Mouse (Mus musculus) midbrain, embryonic 16.5 days (tissue): ENCODE data around the gene Rad9a. TPM values are rescaled to one million over a fixed set of nuclear protein-coding genes. Genes with fewer than 3 reads are reported as not detected.

Experiments used
- ATAC-seq: fragments of 200-750 bp; cut with Nextera tagmentation; 2 replicates; pipeline ENCODE4 v1.8.0; 2017; ENCODE audit warnings: moderate TSS enrichment
- H3K27ac ChIP-seq: fragments of 300-500 bp; sonication (generic); 2 replicates; pipeline ENCODE4 v1.5.1; 2014; ENCODE audit warnings: mild to moderate bottlenecking, low read length, mixed read lengths
- H3K27me3 ChIP-seq: fragments of 300-500 bp; sonication (generic); 2 replicates; pipeline ENCODE4 v1.6.1; 2014; ENCODE audit warnings: low read depth, low read length, mixed read lengths; ENCODE audit not compliant: control insufficient read depth, insufficient read depth
- H3K36me3 ChIP-seq: fragments of 300-500 bp; sonication (generic); 2 replicates; pipeline ENCODE4 v1.6.1; 2014; ENCODE audit warnings: mild to moderate bottlenecking, low read length, moderate library complexity, mixed read lengths; ENCODE audit not compliant: control insufficient read depth, insufficient read depth
- H3K4me1 ChIP-seq: fragments of 300-500 bp; sonication (generic); 2 replicates; pipeline ENCODE4 v1.6.1; 2014; ENCODE audit warnings: mild to moderate bottlenecking, low read length, mixed read lengths; ENCODE audit not compliant: control insufficient read depth, insufficient read depth
- H3K4me2 ChIP-seq: fragments of 300-500 bp; sonication (generic); 2 replicates; pipeline ENCODE4 v1.6.1; 2014; ENCODE audit warnings: mild to moderate bottlenecking, low read length, mixed read lengths
- H3K4me3 ChIP-seq: fragments of 300-500 bp; sonication (generic); 2 replicates; pipeline ENCODE4 v1.5.1; 2014; ENCODE audit warnings: low read depth, mild to moderate bottlenecking, low read length, moderate library complexity, mixed read lengths
- H3K9ac ChIP-seq: fragments of 300-500 bp; sonication (generic); 2 replicates; pipeline ENCODE4 v1.6.1; 2014; ENCODE audit warnings: low read depth, low read length, mixed read lengths
- H3K9me3 ChIP-seq: fragments of 300-500 bp; sonication (generic); replicated peaks from 2 replicates; pipeline ENCODE4 v1.6.1; 2014; ENCODE audit warnings: mild to moderate bottlenecking, low read length, mixed read lengths; ENCODE audit not compliant: control insufficient read depth, poor library complexity, severe bottlenecking
- WGBS: fragments of 180-500 bp; shearing (Covaris S2); extraction: QIAGEN DNeasy Blood & Tissue Kit; methylation state at CpG from one replicate; pipeline ENCODE4 v1.1.7; 2014; 5-methylcytosine and 5-hydroxymethylcytosine counted together
- polyA plus RNA-seq: library from polyadenylated mRNA; unstranded; fragments of >200 nt; fragmentation: Nextera tagmentation; extraction: Ambion mirVana; gene quantifications from 2 replicates; pipeline ENCODE4 v1.2.1, GENCODE M21; 2015

Rad9a gene
- polyA plus RNA-seq, 1 experiment from 2014 or later = 25.0 TPM

DNA sequence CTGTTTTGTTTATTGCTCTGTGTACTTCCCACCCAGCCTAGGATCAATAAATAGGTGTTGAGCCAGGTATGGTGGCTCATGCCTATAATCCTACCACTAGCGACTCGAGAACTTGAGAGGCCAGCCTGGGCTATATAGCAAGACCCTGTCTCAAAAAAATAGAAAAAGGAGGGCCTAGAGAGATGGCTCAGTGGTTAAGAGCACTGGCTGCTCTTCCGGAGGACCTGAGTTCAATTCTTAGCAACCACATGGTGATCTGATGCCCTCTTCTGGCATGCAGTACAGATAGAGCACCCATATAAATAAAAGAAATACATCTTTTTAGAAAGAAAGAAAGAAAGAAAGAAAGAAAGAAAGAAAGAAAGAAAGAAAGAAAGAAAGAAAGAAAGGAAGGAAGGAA, 1.7 kb upstream of the Rad9a start:
- no peak overlapping the region for H3K4me3 ChIP-seq
- H3K27ac ChIP-seq = no peak overlapping the region
- WGBS = 72% methylated on average over 3 of the region's 3 CpGs
- no peak for ATAC-seq
- H3K9me3 ChIP-seq = no peaks in the 10 kb centered on the region
- peaks cover 23% of the 10 kb centered on the region for H3K4me1 ChIP-seq
- H3K36me3 ChIP-seq = no peaks in the 10 kb centered on the region
- no peak overlapping the region for H3K4me2 ChIP-seq
- H3K27me3 ChIP-seq = peaks cover 2% of the 10 kb centered on the region
- H3K9ac ChIP-seq = no peak overlapping the region

DNA sequence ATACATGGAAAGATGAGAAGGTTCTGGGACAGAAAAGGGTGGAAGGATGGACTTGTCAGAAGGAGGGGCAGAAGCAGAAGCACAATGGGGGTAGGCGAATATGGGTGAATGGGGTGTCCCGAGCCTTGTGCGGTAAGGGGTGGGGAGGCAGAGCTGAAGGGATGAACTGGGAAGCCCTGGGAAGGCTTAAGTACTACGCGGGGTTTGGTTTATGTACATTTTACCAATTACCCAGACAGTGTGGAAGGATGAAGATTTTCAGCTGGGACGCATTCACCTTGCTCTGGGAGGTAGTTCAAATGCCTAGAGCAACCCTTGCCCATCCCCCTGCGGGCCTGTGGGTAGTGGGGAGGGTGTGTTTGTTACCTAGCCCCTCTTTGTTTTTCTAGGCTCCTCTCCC, 687 bp upstream of the Rad9a start:
- H3K4me1 ChIP-seq = peaks cover 23% of the 10 kb centered on the region
- no peaks in the 10 kb centered on the region for H3K9me3 ChIP-seq
- H3K4me3 ChIP-seq = peak overlapping the region; percentile 57
- H3K36me3 ChIP-seq = 0 out of 2 replicates have a peak, but pooled peaks cover 2% of the 10 kb centered on the region
- H3K27me3 ChIP-seq = peaks cover 2% of the 10 kb centered on the region
- H3K9ac ChIP-seq = peak overlapping the region; percentile 85
- H3K27ac ChIP-seq = peak overlapping the region; percentile 70; the same call in 1 of the 2 replicates
- 23% methylated on average over 7 of the region's 7 CpGs for WGBS
- H3K4me2 ChIP-seq = peak overlapping the region; percentile 97
- peak; percentile 34 for ATAC-seq

DNA sequence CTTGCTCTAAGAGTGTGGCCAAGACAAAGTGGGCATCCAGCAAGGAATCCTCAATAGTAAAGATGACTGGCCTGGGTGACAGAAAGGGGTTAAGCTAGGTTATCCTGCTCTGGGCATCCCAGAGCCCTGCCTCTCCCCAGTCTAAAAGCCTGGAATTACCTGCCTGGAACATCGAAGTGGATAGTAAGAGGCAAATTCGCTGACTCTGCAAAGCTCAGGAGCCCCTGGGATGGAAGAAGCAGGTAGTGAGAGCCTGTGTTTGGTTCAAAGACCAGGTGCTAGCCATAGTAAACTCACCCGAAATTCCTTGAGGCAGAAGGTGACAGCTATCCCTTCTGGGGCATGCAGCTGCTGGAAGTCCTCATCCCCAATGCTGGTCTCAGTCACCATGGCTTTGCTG, 4.3 kb downstream of the Rad9a start:
- 66% methylated on average over 3 of the region's 3 CpGs for WGBS
- peaks cover 20% of the 10 kb centered on the region for H3K36me3 ChIP-seq
- no peak overlapping the region for H3K4me3 ChIP-seq
- H3K4me2 ChIP-seq = no peak overlapping the region
- H3K9me3 ChIP-seq = no peaks in the 10 kb centered on the region
- no peak overlapping the region for H3K27ac ChIP-seq
- H3K4me1 ChIP-seq = peaks cover 28% of the 10 kb centered on the region
- no peak overlapping the region for H3K9ac ChIP-seq
- H3K27me3 ChIP-seq = no peaks in the 10 kb centered on the region
- ATAC-seq = no peak

DNA sequence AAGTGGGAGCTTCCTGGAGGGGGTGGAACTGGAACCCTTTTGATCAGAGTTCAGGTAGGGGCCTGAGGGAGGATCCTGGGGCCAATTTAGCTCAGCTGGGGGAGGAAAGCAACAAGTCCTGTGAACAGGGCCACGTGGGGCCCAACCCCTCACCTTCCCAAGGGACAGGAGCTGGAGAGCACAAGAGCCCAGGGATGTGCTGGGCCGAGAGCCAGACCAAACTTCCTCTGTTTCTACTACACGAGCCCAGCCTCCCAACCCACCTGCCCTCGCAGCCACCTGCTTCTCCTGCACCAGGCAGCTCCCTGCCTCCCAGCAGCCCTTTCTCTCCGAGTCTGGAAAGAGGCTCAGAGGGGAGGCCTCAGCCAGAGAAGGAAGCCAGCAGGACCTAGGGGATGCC, 4.9 kb downstream of the Rad9a start:
- Histone ChIP-seq H3K9ac (no peak overlapping the region), H3K4me2 (no peak overlapping the region), H3K4me1 (peaks cover 24% of the 10 kb centered on the region), H3K27ac (no peak overlapping the region), H3K9me3 (no peaks in the 10 kb centered on the region), H3K27me3 (no peaks in the 10 kb centered on the region), H3K4me3 (no peak overlapping the region), H3K36me3 (peaks cover 20% of the 10 kb centered on the region)
- no peak for ATAC-seq
- 68% methylated on average over 5 of the region's 5 CpGs for WGBS

DNA sequence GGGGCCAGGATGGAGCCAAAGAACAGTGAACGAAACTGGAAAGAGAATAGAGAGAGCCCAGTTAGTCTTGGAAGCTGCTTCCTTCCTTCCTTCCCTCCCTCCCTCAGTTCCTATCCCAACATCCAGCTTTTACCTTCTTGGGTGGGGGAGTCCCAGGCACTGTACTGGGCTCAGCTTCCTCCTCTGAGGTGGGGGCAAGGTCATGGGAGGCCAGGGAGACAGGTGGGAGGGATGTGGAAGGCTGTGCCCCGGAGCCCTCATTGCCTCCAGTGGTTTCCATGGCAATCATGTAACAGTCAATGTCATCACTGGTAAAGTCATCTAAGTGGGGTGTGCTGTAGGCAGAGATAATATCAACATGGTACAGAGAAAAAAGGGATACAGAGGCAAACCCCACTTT, 5.4 kb downstream of the Rad9a start:
- peaks cover 20% of the 10 kb centered on the region for H3K36me3 ChIP-seq
- H3K4me3 ChIP-seq = no peak overlapping the region
- H3K4me2 ChIP-seq = no peak overlapping the region
- no peaks in the 10 kb centered on the region for H3K9me3 ChIP-seq
- H3K4me1 ChIP-seq = peaks cover 25% of the 10 kb centered on the region
- no peak for ATAC-seq
- no peak overlapping the region for H3K9ac ChIP-seq
- H3K27ac ChIP-seq = no peak overlapping the region
- 81% methylated on average over 2 of the region's 2 CpGs for WGBS
- no peaks in the 10 kb centered on the region for H3K27me3 ChIP-seq

DNA sequence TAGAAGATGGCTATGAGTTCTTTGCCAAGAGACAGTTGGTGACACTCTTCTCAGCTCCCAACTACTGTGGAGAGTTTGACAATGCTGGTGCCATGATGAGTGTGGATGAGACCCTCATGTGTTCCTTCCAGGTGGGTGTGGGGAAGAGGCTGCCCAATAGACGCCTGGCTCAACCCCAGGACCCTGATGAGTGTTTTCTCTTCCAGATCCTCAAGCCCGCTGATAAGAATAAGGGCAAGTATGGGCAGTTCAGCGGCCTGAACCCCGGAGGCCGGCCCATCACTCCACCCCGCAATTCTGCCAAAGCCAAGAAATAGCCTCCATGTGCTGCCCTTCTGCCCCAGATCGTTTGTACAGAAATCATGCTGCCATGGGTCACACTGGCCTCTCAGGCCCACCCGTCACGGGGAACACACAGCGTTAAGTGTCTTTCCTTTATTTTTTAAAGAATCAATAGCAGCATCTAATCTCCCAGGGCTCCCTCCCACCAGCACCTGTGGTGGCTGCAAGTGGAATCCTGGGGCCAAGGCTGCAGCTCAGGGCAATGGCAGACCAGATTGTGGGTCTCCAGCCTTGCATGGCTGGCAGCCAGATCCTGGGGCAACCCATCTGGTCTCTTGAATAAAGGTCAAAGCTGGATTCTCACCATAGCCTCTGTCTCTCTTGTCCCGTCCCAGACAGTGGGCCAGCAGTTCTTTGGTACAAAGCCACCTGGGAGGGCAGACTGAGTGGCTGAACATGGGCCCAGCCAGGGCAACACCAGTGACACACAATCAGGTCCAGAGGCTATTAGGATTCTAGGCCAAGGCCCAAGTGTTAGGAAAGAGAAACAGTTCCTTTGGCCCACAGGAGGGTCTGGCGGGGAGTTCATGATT, 6.4 kb downstream of the Rad9a start:
- ATAC-seq = no peak
- H3K4me1 ChIP-seq = peaks cover 14% of the 10 kb centered on the region
- H3K27me3 ChIP-seq = no peaks in the 10 kb centered on the region
- H3K4me2 ChIP-seq = no peak overlapping the region
- H3K27ac ChIP-seq = no peak overlapping the region
- no peaks in the 10 kb centered on the region for H3K9me3 ChIP-seq
- no peak overlapping the region for H3K9ac ChIP-seq
- WGBS = 79% methylated on average over 12 of the region's 12 CpGs
- H3K4me3 ChIP-seq = no peak overlapping the region
- peaks cover 20% of the 10 kb centered on the region for H3K36me3 ChIP-seq

DNA sequence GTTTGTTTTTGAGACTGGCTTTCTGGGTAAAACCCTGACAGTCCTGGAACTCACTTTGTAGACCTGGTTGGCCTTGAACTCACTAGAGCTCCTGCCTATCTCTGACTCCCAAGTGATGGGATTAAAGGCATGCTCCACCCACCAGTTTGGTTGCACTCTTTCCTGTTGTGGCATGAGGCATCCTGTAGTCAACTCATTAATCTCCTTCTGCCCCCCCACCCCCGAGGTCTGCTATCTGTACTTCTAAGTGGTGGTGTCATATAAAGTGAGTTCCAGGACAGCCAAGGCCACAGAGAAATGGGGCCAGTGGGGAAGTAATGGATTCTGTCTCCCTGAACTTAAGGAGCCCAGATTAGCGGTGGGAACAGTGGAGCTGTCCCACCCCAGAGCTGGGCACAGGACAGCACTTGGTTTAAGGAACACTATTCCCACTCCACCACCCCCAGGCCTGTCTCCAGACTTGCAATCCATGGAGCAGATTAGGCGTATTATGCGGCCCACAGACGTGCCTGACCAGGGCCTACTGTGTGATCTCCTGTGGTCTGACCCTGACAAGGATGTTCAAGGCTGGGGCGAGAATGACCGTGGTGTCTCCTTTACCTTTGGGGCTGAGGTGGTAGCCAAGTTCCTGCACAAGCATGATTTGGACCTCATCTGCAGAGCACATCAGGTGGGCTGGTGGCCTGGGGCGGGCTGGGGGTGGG, 7.3 kb downstream of the Rad9a start:
- no peak overlapping the region for H3K4me3 ChIP-seq
- peaks cover 20% of the 10 kb centered on the region for H3K36me3 ChIP-seq
- H3K4me1 ChIP-seq = peaks cover 13% of the 10 kb centered on the region
- 91% methylated on average over 8 of the region's 8 CpGs for WGBS
- no peak for ATAC-seq
- H3K4me2 ChIP-seq = no peak overlapping the region
- no peaks in the 10 kb centered on the region for H3K9me3 ChIP-seq
- H3K27me3 ChIP-seq = no peaks in the 10 kb centered on the region
- no peak overlapping the region for H3K9ac ChIP-seq
- no peak overlapping the region for H3K27ac ChIP-seq

DNA sequence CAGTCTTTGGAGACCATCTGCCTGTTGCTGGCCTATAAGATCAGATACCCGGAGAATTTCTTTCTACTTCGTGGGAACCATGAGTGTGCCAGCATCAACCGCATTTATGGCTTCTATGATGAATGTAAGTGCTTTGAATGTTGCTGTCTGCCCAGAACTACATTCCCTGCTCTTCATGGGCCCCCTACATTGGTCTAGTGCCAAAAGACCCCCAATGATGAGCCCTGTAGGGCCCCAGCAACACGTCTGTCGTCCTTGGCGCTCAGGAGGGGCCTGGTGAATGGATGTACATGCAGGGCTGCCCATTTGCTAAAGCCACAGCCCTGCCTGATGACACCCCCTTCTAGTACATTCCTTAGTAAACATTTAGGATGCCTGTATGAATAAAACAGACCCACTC, 8.3 kb downstream of the Rad9a start:
- H3K9ac ChIP-seq = peak overlapping the region; percentile 98
- peak overlapping the region; percentile 95 for H3K4me3 ChIP-seq
- no peak overlapping the region for H3K27ac ChIP-seq
- H3K9me3 ChIP-seq = no peaks in the 10 kb centered on the region
- WGBS = 56% methylated on average over 6 of the region's 6 CpGs
- H3K27me3 ChIP-seq = no peaks in the 10 kb centered on the region
- no peak for ATAC-seq
- H3K4me2 ChIP-seq = peak overlapping the region; percentile 75
- H3K4me1 ChIP-seq = peaks cover 13% of the 10 kb centered on the region
- peaks cover 20% of the 10 kb centered on the region for H3K36me3 ChIP-seq
